ENCODE assay signal across 14 mouse cellular contexts in genomic region chr3:80484168-80484833, GRCm38 (mm10).
"Had no signal": no experiment of that assay in that cellular context is flagged by ENCODE, and none has a peak within 500 bp of the region (broad histone marks: within the 10 kb centered on the region; RNA-seq: fewer than 3 reads in every experiment).

No protein-coding gene starts in this region.

- H3K27ac ChIP-seq: left cerebral cortex, adult 2 months; limb, embryonic 10.5 days; liver, embryonic 15.5 days; stomach, embryonic 15.5 days had no signal

- DNase-seq: kidney, adult 18-20 months; kidney, postnatal 25 days; lung, adult 2 months; lung, postnatal 10 days; lung, postnatal 4 days; right cerebral cortex, postnatal 14 days; thymus, adult 2 months; thymus, postnatal 25 days had no signal

- H3K4me3 ChIP-seq: left cerebral cortex, adult 2 months; limb, embryonic 10.5 days; liver, embryonic 15.5 days; stomach, embryonic 15.5 days had no signal

- H3K9me3 ChIP-seq: limb, embryonic 10.5 days; liver, embryonic 15.5 days; stomach, embryonic 15.5 days had no signal

- H3K36me3 ChIP-seq: limb, embryonic 10.5 days; liver, embryonic 15.5 days; stomach, embryonic 15.5 days had no signal

- H3K9ac ChIP-seq: liver, embryonic 15.5 days; stomach, embryonic 15.5 days had no signal

- H3K4me2 ChIP-seq: liver, embryonic 11.5 days; liver, embryonic 15.5 days; midbrain, embryonic 11.5 days; stomach, embryonic 15.5 days had no signal

- H3K4me1 ChIP-seq: limb, embryonic 10.5 days; liver, embryonic 15.5 days; stomach, embryonic 15.5 days had no signal

- H3K27me3 ChIP-seq: liver, embryonic 15.5 days; stomach, embryonic 15.5 days had no signal
